Mouse (Mus musculus): ENCODE measurements at regions not wholly inside any gene's neighbourhood (a gene's known extent, or its start where the extent isn't known, plus 50 kb on each side); places are given as distances from the start of the nearest gene placed in this dataset.
A peak's percentile ranks its signal among the peaks of the same experiment; 100 is the strongest.

- peaks cover 4% of the 10 kb centered on the region for H3K4me1 ChIP-seq (ENCODE audit: control insufficient read depth, insufficient read depth, insufficient read length)
- DNase-seq (ENCODE audit: low read depth in 1 of 2, low spot score in 2 of 2): no peak
- no peaks in the 10 kb centered on the region for H3K36me3 ChIP-seq (ENCODE audit: control insufficient read depth, insufficient read depth, low read length)
- TF ChIP-seq POLR2A (IDR thresholded peaks at IDR 0.05; ENCODE audit: low read depth, low read length) (no peak), CTCF (IDR thresholded peaks at IDR 0.05; ENCODE audit: extremely low read depth, insufficient read depth, insufficient read length, insufficient replicate concordance) (no peak)
- H3K4me3 ChIP-seq (ENCODE audit: extremely low read depth, insufficient read depth, insufficient read length): no peak overlapping the region
- no peaks in the 10 kb centered on the region for H3K27me3 ChIP-seq (ENCODE audit: control insufficient read depth, insufficient read depth, low read length)
- 78% methylated on average over 3 of the region's 3 CpGs for WGBS
- no peak overlapping the region for H3K27ac ChIP-seq (ENCODE audit: insufficient read depth, low read length)
Observed at GRCm38 (mm10) chr10:17415112-17415511, 307.9 kb upstream of the Cited2 start.

GRCm38 (mm10) chr10:17416121-17416520 is 306.9 kb upstream of the Cited2 start:
- no peak overlapping the region for H3K27ac ChIP-seq (ENCODE audit: insufficient read depth, low read length)
- H3K27me3 ChIP-seq (ENCODE audit: control insufficient read depth, insufficient read depth, low read length): no peaks in the 10 kb centered on the region
- WGBS: 16% methylated on average over 1 of the region's 1 CpGs
- DNase-seq (ENCODE audit: low read depth in 1 of 2, low spot score in 2 of 2): peak; percentile 17 to 42
- no peak overlapping the region for H3K4me3 ChIP-seq (ENCODE audit: extremely low read depth, insufficient read depth, insufficient read length)
- H3K4me1 ChIP-seq (ENCODE audit: control insufficient read depth, insufficient read depth, insufficient read length): peaks cover 4% of the 10 kb centered on the region
- TF ChIP-seq POLR2A (IDR thresholded peaks at IDR 0.05; ENCODE audit: low read depth, low read length) (no peak), CTCF (IDR thresholded peaks at IDR 0.05; ENCODE audit: extremely low read depth, insufficient read depth, insufficient read length, insufficient replicate concordance) (no peak)
- no peaks in the 10 kb centered on the region for H3K36me3 ChIP-seq (ENCODE audit: control insufficient read depth, insufficient read depth, low read length)

GRCm38 (mm10) chr10:17417394-17417793 is 305.6 kb upstream of the Cited2 start:
- 74% methylated on average over 1 of the region's 1 CpGs for WGBS
- Histone ChIP-seq H3K27me3 (ENCODE audit: control insufficient read depth, insufficient read depth, low read length) (no peaks in the 10 kb centered on the region), H3K4me3 (ENCODE audit: extremely low read depth, insufficient read depth, insufficient read length) (no peak overlapping the region), H3K27ac (ENCODE audit: insufficient read depth, low read length) (no peak overlapping the region), H3K4me1 (ENCODE audit: control insufficient read depth, insufficient read depth, insufficient read length) (peaks cover 4% of the 10 kb centered on the region), H3K36me3 (ENCODE audit: control insufficient read depth, insufficient read depth, low read length) (no peaks in the 10 kb centered on the region)
- DNase-seq (ENCODE audit: low read depth in 1 of 2, low spot score in 2 of 2): no peak
- TF ChIP-seq POLR2A (IDR thresholded peaks at IDR 0.05; ENCODE audit: low read depth, low read length): no peak
- no peak for TF ChIP-seq CTCF (IDR thresholded peaks at IDR 0.05; ENCODE audit: extremely low read depth, insufficient read depth, insufficient read length, insufficient replicate concordance)

- Histone ChIP-seq H3K27ac (ENCODE audit: insufficient read depth, low read length) (0 out of 2 replicates have a peak overlapping the region, but pooled peaks have one; percentile 43), H3K4me3 (ENCODE audit: extremely low read depth, insufficient read depth, insufficient read length) (no peak overlapping the region), H3K36me3 (ENCODE audit: control insufficient read depth, insufficient read depth, low read length) (no peaks in the 10 kb centered on the region), H3K4me1 (ENCODE audit: control insufficient read depth, insufficient read depth, insufficient read length) (peaks cover 4% of the 10 kb centered on the region), H3K27me3 (ENCODE audit: control insufficient read depth, insufficient read depth, low read length) (no peaks in the 10 kb centered on the region)
- TF ChIP-seq POLR2A (IDR thresholded peaks at IDR 0.05; ENCODE audit: low read depth, low read length) (no peak), CTCF (IDR thresholded peaks at IDR 0.05; ENCODE audit: extremely low read depth, insufficient read depth, insufficient read length, insufficient replicate concordance) (no peak)
- DNase-seq (ENCODE audit: low read depth in 1 of 2, low spot score in 2 of 2): peak; percentile 36 to 42
- WGBS: 25% methylated on average over 7 of the region's 7 CpGs
Observed at GRCm38 (mm10) chr10:17418227-17418685, 304.8 kb upstream of the Cited2 start.

- Histone ChIP-seq H3K27me3 (ENCODE audit: control insufficient read depth, insufficient read depth, low read length) (no peaks in the 10 kb centered on the region), H3K4me1 (ENCODE audit: control insufficient read depth, insufficient read depth, insufficient read length) (no peaks in the 10 kb centered on the region; the same call in 1 of the 2 replicates), H3K36me3 (ENCODE audit: control insufficient read depth, insufficient read depth, low read length) (no peaks in the 10 kb centered on the region), H3K4me3 (ENCODE audit: extremely low read depth, insufficient read depth, insufficient read length) (no peak overlapping the region), H3K27ac (ENCODE audit: insufficient read depth, low read length) (no peak overlapping the region)
- WGBS: 80% methylated on average over 4 of the region's 4 CpGs
- no peak for TF ChIP-seq CTCF (IDR thresholded peaks at IDR 0.05; ENCODE audit: extremely low read depth, insufficient read depth, insufficient read length, insufficient replicate concordance)
- no peak for TF ChIP-seq POLR2A (IDR thresholded peaks at IDR 0.05; ENCODE audit: low read depth, low read length)
- no peak for DNase-seq (ENCODE audit: low read depth in 1 of 2, low spot score in 2 of 2)
Observed at GRCm38 (mm10) chr10:17423584-17424278, 299.3 kb upstream of the Cited2 start.

- no peak overlapping the region for H3K27ac ChIP-seq (ENCODE audit: insufficient read depth, low read length)
- no peaks in the 10 kb centered on the region; the same call in 1 of the 2 replicates for H3K4me1 ChIP-seq (ENCODE audit: control insufficient read depth, insufficient read depth, insufficient read length)
- TF ChIP-seq CTCF (IDR thresholded peaks at IDR 0.05; ENCODE audit: extremely low read depth, insufficient read depth, insufficient read length, insufficient replicate concordance): no peak
- DNase-seq (ENCODE audit: low read depth in 1 of 2, low spot score in 2 of 2): no peak
- H3K27me3 ChIP-seq (ENCODE audit: control insufficient read depth, insufficient read depth, low read length): no peaks in the 10 kb centered on the region
- H3K4me3 ChIP-seq (ENCODE audit: extremely low read depth, insufficient read depth, insufficient read length): no peak overlapping the region
- H3K36me3 ChIP-seq (ENCODE audit: control insufficient read depth, insufficient read depth, low read length): no peaks in the 10 kb centered on the region
- 92% methylated on average over 3 of the region's 3 CpGs for WGBS
Observed at GRCm38 (mm10) chr10:17426197-17426596, 296.8 kb upstream of the Cited2 start.

- Histone ChIP-seq H3K4me3 (ENCODE audit: extremely low read depth, insufficient read depth, insufficient read length) (no peak overlapping the region), H3K4me1 (ENCODE audit: control insufficient read depth, insufficient read depth, insufficient read length) (no peaks in the 10 kb centered on the region; the same call in 1 of the 2 replicates), H3K36me3 (ENCODE audit: control insufficient read depth, insufficient read depth, low read length) (no peaks in the 10 kb centered on the region), H3K27ac (ENCODE audit: insufficient read depth, low read length) (no peak overlapping the region), H3K27me3 (ENCODE audit: control insufficient read depth, insufficient read depth, low read length) (no peaks in the 10 kb centered on the region)
- TF ChIP-seq POLR2A (IDR thresholded peaks at IDR 0.05; ENCODE audit: low read depth, low read length) (no peak), CTCF (IDR thresholded peaks at IDR 0.05; ENCODE audit: extremely low read depth, insufficient read depth, insufficient read length, insufficient replicate concordance) (no peak)
- DNase-seq (ENCODE audit: low read depth in 1 of 2, low spot score in 2 of 2): no peak
Observed at GRCm38 (mm10) chr10:17427316-17427715, 295.7 kb upstream of the Cited2 start.

Data from spleen, adult 2 months (tissue).